Mouse (Mus musculus): Measurements from ENCODE around the gene Cyp2s1. TPM values are rescaled to one million over a fixed set of nuclear protein-coding genes. Genes with fewer than 3 reads are reported as not detected.

Gene Cyp2s1
- total RNA-seq (2012; rRNA removed) (not detected in 2 replicates), polyA plus RNA-seq (2012; ENCODE audit: insufficient read depth in 1 of 2, insufficient read length in 2 of 2, low read depth in 1 of 2, low replicate concordance in 2 of 2, missing spikeins in 1 of 2) (not detected)

- no peak for TF ChIP-seq MYC (IDR thresholded peaks at IDR 0.05; ENCODE audit: low read depth, low read length)
- no peak for TF ChIP-seq ETS1 (IDR thresholded peaks at IDR 0.05; ENCODE audit: low read depth, low read length)
- no peak for TF ChIP-seq ZKSCAN1 (IDR thresholded peaks at IDR 0.05; ENCODE audit: low read depth, low read length)
- no peak for TF ChIP-seq BHLHE40 (IDR thresholded peaks at IDR 0.05; ENCODE audit: borderline replicate concordance, low read depth, low read length)
- no peak for TF ChIP-seq GABPA (IDR thresholded peaks at IDR 0.05; ENCODE audit: low read depth, low read length)
- no peak for TF ChIP-seq POLR2AphosphoS2 (IDR thresholded peaks at IDR 0.05; ENCODE audit: low read length)
- no peak for TF ChIP-seq MAZ (IDR thresholded peaks at IDR 0.05; ENCODE audit: low read depth, low read length)
- no peak for TF ChIP-seq ELF1 (IDR thresholded peaks at IDR 0.05; ENCODE audit: low read depth, low read length)
- no peak for TF ChIP-seq CHD1 (IDR thresholded peaks at IDR 0.05; ENCODE audit: low read depth, low read length)
- TF ChIP-seq MXI1 (IDR thresholded peaks at IDR 0.05; ENCODE audit: low read depth, low read length) = no peak
- no peak for TF ChIP-seq GATA1 (IDR thresholded peaks at IDR 0.05; ENCODE audit: low read depth, low read length)
- TF ChIP-seq USF2 (IDR thresholded peaks at IDR 0.05; ENCODE audit: borderline replicate concordance in 1 of 2, insufficient read depth in 1 of 2, low read depth in 1 of 2, low read length in 2 of 2) = no peak
- TF ChIP-seq KAT2A (conservative IDR thresholded peaks at IDR 0.05; ENCODE audit: low read depth, low read length) = no peak
- H3K9ac ChIP-seq (ENCODE audit: control insufficient read depth, low read depth, low read length, poor library complexity, severe bottlenecking) = no peak within 1 kb of the TSS
- H3K4me1 ChIP-seq (ENCODE audit: control insufficient read depth in 1 of 2, insufficient read depth in 2 of 2, low read length in 2 of 2) = no peaks in the 10 kb centered on the region
- H3K9me3 ChIP-seq (replicated peaks; ENCODE audit: insufficient read depth, low read length) = no peaks in the 10 kb centered on the region
- H3K4me3 ChIP-seq (ENCODE audit: control insufficient read depth in 1 of 2, insufficient read depth in 1 of 2, low read depth in 2 of 2, low read length in 2 of 2) = no peak within 1 kb of the TSS
- no peaks in the 10 kb centered on the region for H3K27me3 ChIP-seq (ENCODE audit: control insufficient read depth in 1 of 2, insufficient read depth in 2 of 2, low read length in 2 of 2)
- H3K36me3 ChIP-seq (ENCODE audit: control insufficient read depth in 1 of 2, insufficient read depth in 2 of 2, low read length in 2 of 2) = no peaks in the 10 kb centered on the region
- DNase-seq (ENCODE audit: low read depth, low spot score) = no peak
- H3K27ac ChIP-seq (ENCODE audit: control insufficient read depth, low read depth, low read length) = no peak within 1 kb of the TSS
- H3K79me2 ChIP-seq (ENCODE audit: control insufficient read depth, insufficient read depth, low read length, poor library complexity) = no peaks in the 10 kb centered on the region
Observed at GRCm38 (mm10) chr7:25816241-25816919, at the start of gene Cyp2s1. TSS of gene Cyp2s1 (minus strand) at chr7:25816913.

GRCm38 (mm10) chr7:25864861-25865260 is 48.1 kb upstream of the Cyp2s1 start:
- Histone ChIP-seq H3K79me2 (ENCODE audit: control insufficient read depth, insufficient read depth, low read length, poor library complexity) (no peaks in the 10 kb centered on the region), H3K4me1 (ENCODE audit: control insufficient read depth in 1 of 2, insufficient read depth in 2 of 2, low read length in 2 of 2) (no peaks in the 10 kb centered on the region), H3K36me3 (ENCODE audit: control insufficient read depth in 1 of 2, insufficient read depth in 2 of 2, low read length in 2 of 2) (no peaks in the 10 kb centered on the region), H3K9ac (ENCODE audit: control insufficient read depth, low read depth, low read length, poor library complexity, severe bottlenecking) (no peak overlapping the region), H3K4me3 (ENCODE audit: control insufficient read depth in 1 of 2, insufficient read depth in 1 of 2, low read depth in 2 of 2, low read length in 2 of 2) (no peak overlapping the region), H3K27me3 (ENCODE audit: control insufficient read depth in 1 of 2, insufficient read depth in 2 of 2, low read length in 2 of 2) (no peaks in the 10 kb centered on the region), H3K9me3 (replicated peaks; ENCODE audit: insufficient read depth, low read length) (no peaks in the 10 kb centered on the region), H3K27ac (ENCODE audit: control insufficient read depth, low read depth, low read length) (no peak overlapping the region)
- DNase-seq (ENCODE audit: low read depth, low spot score) = no peak
- TF ChIP-seq TAL1 (IDR thresholded peaks at IDR 0.05; ENCODE audit: low read length) = no peak
- no peak for TF ChIP-seq ZC3H11A (IDR thresholded peaks at IDR 0.05; ENCODE audit: low read depth, low read length)
- TF ChIP-seq TCF12 (IDR thresholded peaks at IDR 0.05; ENCODE audit: low read depth, low read length) = no peak
- TF ChIP-seq GATA1 (IDR thresholded peaks at IDR 0.05; ENCODE audit: low read depth, low read length) = no peak
- no peak for TF ChIP-seq SIN3A (IDR thresholded peaks at IDR 0.05; ENCODE audit: low read length)
- TF ChIP-seq ELF1 (IDR thresholded peaks at IDR 0.05; ENCODE audit: low read depth, low read length) = no peak
- no peak for TF ChIP-seq MXI1 (IDR thresholded peaks at IDR 0.05; ENCODE audit: low read depth, low read length)
- TF ChIP-seq NRF1 (IDR thresholded peaks at IDR 0.05; ENCODE audit: insufficient read depth, low read depth, low read length, poor library complexity, severe bottlenecking) = no peak
- no peak for TF ChIP-seq MAFK (IDR thresholded peaks at IDR 0.05; ENCODE audit: borderline replicate concordance, low read depth, low read length)
